ENCODE assay signal across 9 mouse cellular contexts in genomic region chr19:16872331-16873180, GRCm38 (mm10). TPM values are rescaled to one million over a fixed set of nuclear protein-coding genes. Genes with fewer than 3 reads are reported as not detected.
DNase-seq lines count a peak whose midpoint lies in the region; ATAC-seq and TF ChIP-seq lines count a peak whose summit lies in the region.
"Had no signal": no experiment of that assay in that cellular context is flagged by ENCODE, and none has a peak within 500 bp of the region (broad histone marks: within the 10 kb centered on the region; RNA-seq: fewer than 3 reads in every experiment).

No protein-coding gene starts in this region.

- no peaks in the 10 kb centered on the region for H3K36me3 ChIP-seq in spleen, adult 2 months (ENCODE audit: control insufficient read depth, insufficient read depth, low read length)
- no peaks in the 10 kb centered on the region for H3K36me3 ChIP-seq in heart, embryonic 12.5 days
- no peaks in the 10 kb centered on the region for H3K36me3 ChIP-seq in neural tube, embryonic 11.5 days (ENCODE audit: control insufficient read depth, insufficient read depth, low read length)

- H3K9ac ChIP-seq in heart, embryonic 12.5 days = peak overlapping the region; percentile 22; the same call in 1 of the 2 replicates
- peak overlapping the region; percentile 22; the same call in 1 of the 2 replicates for H3K9ac ChIP-seq in neural tube, embryonic 11.5 days (ENCODE audit: low read length)

- peak; percentile 24 for ATAC-seq in heart, embryonic 12.5 days (ENCODE audit: insufficient number of reproducible peaks, low FRiP score)
- ATAC-seq in neural tube, embryonic 11.5 days (ENCODE audit: insufficient read depth, low FRiP score, low TSS enrichment) = peak; percentile 54
- ATAC-seq in megakaryocyte-erythroid progenitor cell, adult 5-6 weeks (replicated peaks; ENCODE audit: low FRiP score, low TSS enrichment, poor library complexity, severe bottlenecking) = no peak

- H3K27ac ChIP-seq in cerebellum, adult 2 months (ENCODE audit: insufficient read depth, low read length) = no peak overlapping the region
- H3K27ac ChIP-seq in spleen, adult 2 months (ENCODE audit: insufficient read depth, low read length) = no peak overlapping the region
- H3K27ac ChIP-seq in heart, embryonic 12.5 days (ENCODE audit: poor library complexity, severe bottlenecking) = no peak overlapping the region
- no peak overlapping the region for H3K27ac ChIP-seq in neural tube, embryonic 11.5 days (ENCODE audit: low read depth, low read length)

- under 1% methylated on average over 80 of the region's 88 CpGs for WGBS in cerebellum, adult 2 months
- 1% methylated on average over 77 of the region's 88 CpGs for WGBS in spleen, adult 2 months
- under 1% methylated on average over 68 of the region's 88 CpGs for WGBS in heart, embryonic 12.5 days
- WGBS in neural tube, embryonic 11.5 days = 0% methylated on average over 70 of the region's 88 CpGs

- H3K9me3 ChIP-seq in heart, embryonic 12.5 days (replicated peaks) = no peaks in the 10 kb centered on the region
- H3K9me3 ChIP-seq in neural tube, embryonic 11.5 days (ENCODE audit: control insufficient read depth, low read length) = no peaks in the 10 kb centered on the region

- peak overlapping the region; percentile 80 for H3K4me2 ChIP-seq in heart, embryonic 12.5 days
- peak overlapping the region; percentile 61 for H3K4me2 ChIP-seq in neural tube, embryonic 11.5 days (ENCODE audit: low read depth)

- no peaks in the 10 kb centered on the region; the same call in 1 of the 2 replicates for H3K4me1 ChIP-seq in cerebellum, adult 2 months (ENCODE audit: control insufficient read depth, insufficient read depth, low read length)
- peaks cover 10% of the 10 kb centered on the region; the same call in 1 of the 2 replicates for H3K4me1 ChIP-seq in spleen, adult 2 months (ENCODE audit: control insufficient read depth, insufficient read depth, insufficient read length)
- peaks cover 46% of the 10 kb centered on the region for H3K4me1 ChIP-seq in heart, embryonic 12.5 days (replicated peaks)
- peaks cover 17% of the 10 kb centered on the region for H3K4me1 ChIP-seq in neural tube, embryonic 11.5 days (ENCODE audit: control insufficient read depth, insufficient read depth, low read length)

- peak; percentile 7 to 28 for DNase-seq in cerebellum, adult 2 months
- no peak for DNase-seq in cerebellum, adult 8-10 months
- DNase-seq in spleen, adult 2 months (ENCODE audit: low read depth in 1 of 2, low spot score in 2 of 2) = no peak
- DNase-seq in spleen, postnatal 14 days (ENCODE audit: low spot score in 2 of 2) = no peak
- DNase-seq in kidney, postnatal 10 days = peak; percentile 31
- peak; percentile 61 for DNase-seq in neural tube, embryonic 11.5 days (ENCODE audit: low spot score)

- no peak for TF ChIP-seq POLR2A in cerebellum, adult 2 months (IDR thresholded peaks at IDR 0.05; ENCODE audit: borderline replicate concordance, insufficient read depth, low read length)
- TF ChIP-seq POLR2A in spleen, adult 2 months (IDR thresholded peaks at IDR 0.05; ENCODE audit: low read depth, low read length) = no peak

- peak overlapping the region; percentile 27 for H3K4me3 ChIP-seq in cerebellum, adult 2 months (replicated peaks; ENCODE audit: insufficient read depth, low read depth, low read length)
- H3K4me3 ChIP-seq in spleen, adult 2 months (ENCODE audit: extremely low read depth, insufficient read depth, insufficient read length) = peak overlapping the region; percentile 30; the same call in 1 of the 2 replicates
- H3K4me3 ChIP-seq in heart, embryonic 12.5 days = peak overlapping the region; percentile 53
- H3K4me3 ChIP-seq in neural tube, embryonic 11.5 days (ENCODE audit: low read depth, low read length) = peak overlapping the region; percentile 40

- no peak for TF ChIP-seq CTCF in cerebellum, adult 2 months (IDR thresholded peaks at IDR 0.05; ENCODE audit: borderline replicate concordance, insufficient read depth, low read depth, low read length)
- TF ChIP-seq CTCF in spleen, adult 2 months (IDR thresholded peaks at IDR 0.05; ENCODE audit: extremely low read depth, insufficient read depth, insufficient read length, insufficient replicate concordance) = no peak

- H3K27me3 ChIP-seq in cerebellum, adult 2 months (ENCODE audit: control insufficient read depth, insufficient read depth, low read length) = peaks cover 18% of the 10 kb centered on the region; the same call in 1 of the 2 replicates
- H3K27me3 ChIP-seq in spleen, adult 2 months (ENCODE audit: control insufficient read depth, insufficient read depth, low read length) = peaks cover 34% of the 10 kb centered on the region
- H3K27me3 ChIP-seq in heart, embryonic 12.5 days (replicated peaks) = peaks cover 95% of the 10 kb centered on the region
- peaks cover 99% of the 10 kb centered on the region for H3K27me3 ChIP-seq in neural tube, embryonic 11.5 days (ENCODE audit: control insufficient read depth, insufficient read depth, low read length)

RNA-seq across cellular contexts. Expression of gene Foxb2, which starts 1.0 kb away (rescaled TPM):
- polyA plus RNA-seq in cerebellum, adult 2 months (2012; rRNA removed) = 0.27 and 0.39 TPM in 2 replicates
- polyA plus RNA-seq in spleen, adult 2 months (2012; rRNA removed) = not detected in 2 replicates
- not detected in 2 replicates for polyA plus RNA-seq in heart, embryonic 12.5 days (2016; fragmentation: Nextera tagmentation; extraction: Ambion mirVana)
- 0.16 TPM in 1 of 2 replicates, not detected in the other for polyA plus RNA-seq in neural tube, embryonic 11.5 days (2014; fragmentation: Nextera tagmentation; extraction: Ambion mirVana)
- total RNA-seq in megakaryocyte-erythroid progenitor cell, adult 5-6 weeks (2014; fragmentation: Nextera tagmentation) = not detected in 2 replicates
- total RNA-seq in megakaryocyte-erythroid progenitor cell, adult 5-6 weeks (2017) = not detected in 2 replicates
- total RNA-seq: neutrophil, adult 5-6 weeks had no signal

Comparison
In these comparisons a context has a peak if more than half of its experiments do, and no peak if none do; other contexts are left out.
1. DNase-seq: peak in cerebellum, adult 2 months (2 of 2), kidney, postnatal 10 days (single experiment) and neural tube, embryonic 11.5 days (single experiment); none in cerebellum, adult 8-10 months (single experiment), spleen, adult 2 months (0 of 2) and spleen, postnatal 14 days (0 of 2).
2. Peak in every context shown above with its lines, with median percentiles within 50 percentile points of each other: H3K4me3 ChIP-seq.